9 mouse cellular contexts compared by ENCODE assay signal in genomic region chr2:170757228-170757875, GRCm38 (mm10). TPM values are rescaled to one million over a fixed set of nuclear protein-coding genes. Genes with fewer than 3 reads are reported as not detected.
DNase-seq lines count a peak whose midpoint lies in the region; ATAC-seq and TF ChIP-seq lines count a peak whose summit lies in the region.
"Had no signal": no experiment of that assay in that cellular context is flagged by ENCODE, and none has a peak within 500 bp of the region (broad histone marks: within the 10 kb centered on the region; RNA-seq: fewer than 3 reads in every experiment).

No protein-coding gene starts in this region.

- H3K4me3 ChIP-seq in forebrain, embryonic 15.5 days = no peak overlapping the region
- no peak overlapping the region for H3K4me3 ChIP-seq in midbrain, embryonic 10.5 days

- peak; percentile 74 for ATAC-seq in forebrain, embryonic 15.5 days (replicated peaks)

- H3K4me1 ChIP-seq in forebrain, embryonic 15.5 days = peaks cover 43% of the 10 kb centered on the region
- peaks cover 63% of the 10 kb centered on the region for H3K4me1 ChIP-seq in midbrain, embryonic 10.5 days

- DNase-seq in gastrocnemius, postnatal 25 days = peak; percentile 33
- no peak for DNase-seq in gastrocnemius, adult 18-20 months (ENCODE audit: low spot score)
- DNase-seq in brain, embryonic 14.5 days (ENCODE audit: low read depth) = peak; percentile 93
- peak; percentile 36 for DNase-seq in midbrain, embryonic 10.5 days (ENCODE audit: low spot score)
- DNase-seq in layer of hippocampus, adult 11-12 months (ENCODE audit: low spot score) = no peak
- no peak for DNase-seq in ovary, postnatal 10 days (ENCODE audit: low spot score)
- DNase-seq in left cerebral cortex, adult 9 months (ENCODE audit: low spot score in 2 of 2) = no peak
- DNase-seq: kidney, postnatal 36 days had no signal

- WGBS in forebrain, embryonic 15.5 days = 24% methylated on average over 14 of the region's 14 CpGs
- WGBS in midbrain, embryonic 10.5 days = 54% methylated on average over 14 of the region's 14 CpGs

- H3K9me3 ChIP-seq in forebrain, embryonic 15.5 days = no peaks in the 10 kb centered on the region
- H3K9me3 ChIP-seq in midbrain, embryonic 10.5 days (replicated peaks) = no peaks in the 10 kb centered on the region

- peak overlapping the region; percentile 87 for H3K27ac ChIP-seq in forebrain, embryonic 15.5 days (replicated peaks)
- H3K27ac ChIP-seq in midbrain, embryonic 10.5 days (replicated peaks) = peak overlapping the region; percentile 82

- H3K36me3 ChIP-seq in forebrain, embryonic 15.5 days = no peaks in the 10 kb centered on the region
- no peaks in the 10 kb centered on the region for H3K36me3 ChIP-seq in midbrain, embryonic 10.5 days

- no peak for TF ChIP-seq CTCF in brain, embryonic 14.5 days (IDR thresholded peaks at IDR 0.05; ENCODE audit: borderline replicate concordance, extremely low read depth, insufficient read depth, insufficient read length)

- H3K27me3 ChIP-seq in forebrain, embryonic 15.5 days = no peaks in the 10 kb centered on the region
- H3K27me3 ChIP-seq in midbrain, embryonic 10.5 days (ENCODE audit: low read depth, poor library complexity, severe bottlenecking) = no peaks in the 10 kb centered on the region

- H3K4me2 ChIP-seq in forebrain, embryonic 15.5 days (replicated peaks) = no peak overlapping the region; the same call in 1 of the 2 replicates

- H3K9ac ChIP-seq in forebrain, embryonic 15.5 days (replicated peaks) = 0 out of 2 replicates have a peak overlapping the region, but pooled peaks have one; percentile 17

- TF ChIP-seq POLR2A in brain, embryonic 14.5 days (IDR thresholded peaks at IDR 0.05; ENCODE audit: borderline replicate concordance, extremely low read depth, insufficient read depth, insufficient read length, poor library complexity, severe bottlenecking) = no peak

RNA-seq across cellular contexts. Expression of gene Dok5, which starts 25.7 kb away (rescaled TPM):
- 1 to 10 TPM; 8.6 to 8.8 TPM for total RNA-seq in gastrocnemius, postnatal 25 days (2021)
- total RNA-seq in gastrocnemius, adult 18-20 months (2021) = 1 to 10 TPM; 2.8 to 3.8 TPM
- 30.6 and 35.0 TPM in 2 replicates for polyA plus RNA-seq in brain, embryonic 14.5 days (2012; rRNA removed)
- polyA plus RNA-seq in forebrain, embryonic 15.5 days (2015; fragmentation: Nextera tagmentation; extraction: Ambion mirVana) = 73.9 and 76.7 TPM in 2 replicates
- polyA plus RNA-seq in midbrain, embryonic 10.5 days (2016; fragmentation: Nextera tagmentation; extraction: Ambion mirVana) = 12.4 and 17.8 TPM in 2 replicates

Comparison
In these comparisons a context has a peak if more than half of its experiments do, and no peak if none do; other contexts are left out.
1. DNase-seq: peak in gastrocnemius, postnatal 25 days (single experiment), brain, embryonic 14.5 days (single experiment) and midbrain, embryonic 10.5 days (single experiment); none in gastrocnemius, adult 18-20 months (single experiment), layer of hippocampus, adult 11-12 months (single experiment), ovary, postnatal 10 days (single experiment) and left cerebral cortex, adult 9 months (0 of 2).